Mouse (Mus musculus) testis, adult 2 months (tissue): ENCODE results near the gene Prdm16.

Source experiments
- CTCF ChIP-seq: fragments of 200-500 bp; IDR thresholded peaks from 2 replicates; pipeline ENCODE4 v1.5.1; 2012; ENCODE audit warnings: low read depth, mild to moderate bottlenecking, inconsistent platforms, low read length, moderate library complexity; ENCODE audit not compliant: control insufficient read depth, insufficient read depth, insufficient replicate concordance
- POLR2A ChIP-seq: fragments of 200-500 bp; IDR thresholded peaks from 2 replicates; pipeline ENCODE4 v1.6.1; 2012; ENCODE audit warnings: low read depth, mild to moderate bottlenecking, inconsistent platforms, low read length, moderate library complexity; ENCODE audit not compliant: control insufficient read depth

DNA sequence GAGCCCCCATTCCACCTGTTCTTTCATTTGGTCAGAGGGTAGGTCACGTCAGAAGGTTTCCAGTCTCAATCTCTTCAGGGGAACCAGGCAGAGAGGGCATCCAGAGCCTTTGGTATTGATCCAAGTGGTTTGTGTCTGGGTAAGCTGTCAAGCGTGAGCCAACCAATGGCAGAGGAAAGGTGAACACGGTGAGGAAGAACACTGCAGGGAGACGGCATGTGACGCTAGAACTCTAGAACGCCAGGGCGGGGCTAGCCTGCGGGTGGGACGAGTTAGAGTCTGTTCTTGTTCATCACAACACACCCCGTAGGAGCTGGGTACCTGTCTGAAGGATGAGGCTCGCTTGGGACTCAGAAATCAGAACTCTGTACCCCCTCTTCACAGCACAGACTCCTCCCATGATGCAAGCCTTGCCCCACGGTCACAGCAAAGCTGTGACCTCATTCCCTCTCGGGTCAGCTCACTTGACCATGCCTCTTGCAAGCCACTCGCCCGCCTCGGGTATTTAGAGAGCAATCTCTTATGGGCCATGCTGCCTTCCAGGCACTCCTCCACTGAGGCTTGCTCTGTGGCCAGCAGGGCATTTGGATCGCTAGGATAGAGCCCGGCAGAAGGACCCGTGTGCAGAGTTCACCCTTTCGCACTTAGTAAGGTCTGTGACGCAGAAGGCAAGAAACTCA lies 89.4 kb downstream of the Prdm16 start:
- TF ChIP-seq CTCF = no peak
- no peak for TF ChIP-seq POLR2A
